Mouse (Mus musculus) testis, adult 2 months (tissue): ENCODE results near the gene Cyp2d40. TPM values are rescaled to one million over a fixed set of nuclear protein-coding genes. Genes with fewer than 3 reads are reported as not detected.
"Not testable (repeated sequence)": the region's sequence is repeated elsewhere in the genome, so short reads cannot be mapped to it uniquely, and the experiment has no call there.

ENCODE experiments used
- H3K27ac ChIP-seq: fragments of 200-500 bp; 2 replicates; pipeline ENCODE4 v1.5.1; 2012; ENCODE audit warnings: low read depth, low read length; ENCODE audit not compliant: control insufficient read depth, insufficient read depth
- H3K27me3 ChIP-seq: fragments of 200-500 bp; 2 replicates; pipeline ENCODE4 v1.6.1; 2012; ENCODE audit warnings: mild to moderate bottlenecking, low read length, moderate library complexity; ENCODE audit not compliant: control insufficient read depth, insufficient read depth
- H3K36me3 ChIP-seq: fragments of 200-500 bp; 2 replicates; pipeline ENCODE4 v1.6.1; 2012; ENCODE audit warnings: mild to moderate bottlenecking, low read length; ENCODE audit not compliant: control insufficient read depth, insufficient read depth
- H3K4me1 ChIP-seq: fragments of 200-500 bp; 2 replicates; pipeline ENCODE4 v1.6.1; 2012; ENCODE audit warnings: low read length; ENCODE audit not compliant: control insufficient read depth, insufficient read depth
- H3K4me3 ChIP-seq: fragments of 200-500 bp; 2 replicates; pipeline ENCODE4 v1.5.1; 2012; ENCODE audit warnings: low read depth, mild to moderate bottlenecking, low read length, moderate library complexity, mixed read lengths; ENCODE audit not compliant: control insufficient read depth
- CTCF ChIP-seq: fragments of 200-500 bp; IDR thresholded peaks from 2 replicates; pipeline ENCODE4 v1.5.1; 2012; ENCODE audit warnings: low read depth, mild to moderate bottlenecking, inconsistent platforms, low read length, moderate library complexity; ENCODE audit not compliant: control insufficient read depth, insufficient read depth, insufficient replicate concordance
- POLR2A ChIP-seq: fragments of 200-500 bp; IDR thresholded peaks from 2 replicates; pipeline ENCODE4 v1.6.1; 2012; ENCODE audit warnings: low read depth, mild to moderate bottlenecking, inconsistent platforms, low read length, moderate library complexity; ENCODE audit not compliant: control insufficient read depth
- polyA plus RNA-seq: library from polyadenylated mRNA; depleted of rRNA; stranded (reverse); fragments of >200 nt; gene quantifications from 2 replicates; pipeline ENCODE4 v1.2.3, GENCODE M21; 2012; rRNA removed

Cyp2d40 gene
- polyA plus RNA-seq, 1 experiment = not detected

GRCm38 (mm10) chr15:82764881-82765280, 898 bp upstream of the Cyp2d40 start:
- H3K4me3 ChIP-seq = no peak overlapping the region
- no peaks in the 10 kb centered on the region for H3K36me3 ChIP-seq
- H3K4me1 ChIP-seq = no peaks in the 10 kb centered on the region
- no peak overlapping the region for H3K27ac ChIP-seq
- TF ChIP-seq POLR2A (no peak), CTCF (no peak)
- H3K27me3 ChIP-seq = no peaks in the 10 kb centered on the region

- Histone ChIP-seq H3K27me3 (no peaks in the 10 kb centered on the region), H3K27ac (no peak overlapping the region), H3K4me3 (no peak overlapping the region), H3K4me1 (no peaks in the 10 kb centered on the region), H3K36me3 (no peaks in the 10 kb centered on the region)
- TF ChIP-seq POLR2A (no peak), CTCF (no peak)
These were observed 15.8 kb downstream of the Cyp2d40 start for GRCm38 (mm10) chr15:82748141-82748540.

- H3K27me3 ChIP-seq = no peaks in the 10 kb centered on the region
- no peaks in the 10 kb centered on the region for H3K36me3 ChIP-seq
- no peak for TF ChIP-seq POLR2A
- TF ChIP-seq CTCF = no peak
- no peak overlapping the region for H3K27ac ChIP-seq
- no peaks in the 10 kb centered on the region for H3K4me1 ChIP-seq
- H3K4me3 ChIP-seq = no peak overlapping the region
These were observed 16.5 kb downstream of the Cyp2d40 start for GRCm38 (mm10) chr15:82747516-82747915.

- not testable (repeated sequence) for H3K27ac ChIP-seq, H3K27me3 ChIP-seq, H3K4me3 ChIP-seq, H3K36me3 ChIP-seq, H3K4me1 ChIP-seq
These were observed 30.6 kb downstream of the Cyp2d40 start for GRCm38 (mm10) chr15:82733331-82733925.

Other genes starting within 250 kb of the Cyp2d40 start
- not detected in 2 replicates for gene Cyp2d12, start 209.1 kb downstream of the Cyp2d40 start, polyA plus RNA-seq
- not detected in 2 replicates for gene Cyp2d34, start 143.2 kb downstream of the Cyp2d40 start, polyA plus RNA-seq
- gene Cyp2d26, start 30.1 kb upstream of the Cyp2d40 start, polyA plus RNA-seq = 28.8 and 33.4 TPM in 2 replicates
- 26.0 and 27.1 TPM in 2 replicates for gene Tcf20, start 223.7 kb upstream of the Cyp2d40 start, polyA plus RNA-seq